In the genomic region with DNA sequence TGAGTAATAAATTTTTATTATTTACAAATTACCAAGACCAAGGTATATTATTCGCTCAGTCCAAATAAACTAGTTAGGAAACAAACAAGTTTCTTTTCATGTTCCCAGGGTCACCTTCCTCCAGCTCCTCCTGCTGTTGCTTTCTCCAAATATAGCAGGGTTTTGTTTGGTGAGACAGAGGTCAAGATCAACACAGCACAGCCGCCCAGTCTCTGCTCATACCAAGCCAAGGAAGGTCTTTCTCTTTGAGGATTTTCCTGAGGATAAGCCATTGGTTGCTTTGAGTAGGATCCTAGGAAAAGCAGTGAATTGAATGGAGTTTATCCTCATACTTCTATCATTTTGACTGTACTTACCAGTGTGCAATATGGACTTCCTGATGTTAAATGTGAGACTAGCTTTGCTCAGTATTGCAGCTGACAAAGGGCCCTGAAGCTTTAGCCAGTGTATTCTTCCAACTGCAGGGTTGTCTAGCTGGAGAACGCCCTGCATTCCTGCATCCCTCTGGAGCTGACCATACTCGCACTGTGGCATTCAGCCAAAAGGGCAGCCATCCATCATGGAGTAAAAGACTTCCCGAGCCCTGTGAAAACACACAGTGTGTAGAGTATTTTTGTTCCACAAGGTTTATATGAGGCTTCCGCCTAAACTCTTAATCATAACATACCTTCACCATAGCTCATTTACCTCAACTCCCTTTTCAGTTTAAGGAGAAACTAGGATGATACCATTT, we compare ENCODE assay signal across 12 mouse cellular contexts. TPM values are rescaled to one million over a fixed set of nuclear protein-coding genes. Genes with fewer than 3 reads are reported as not detected.
DNase-seq lines count a peak whose midpoint lies in the region; ATAC-seq lines count a peak whose summit lies in the region.
"Had no signal": no experiment of that assay in that cellular context is flagged by ENCODE, and none has a peak within 500 bp of the region (broad histone marks: within the 10 kb centered on the region; RNA-seq: fewer than 3 reads in every experiment).

No protein-coding gene starts in this region.

- H3K36me3 ChIP-seq in embryonic facial prominence, embryonic 14.5 days (ENCODE audit: control insufficient read depth, insufficient read depth, low read length) = no peaks in the 10 kb centered on the region
- no peaks in the 10 kb centered on the region for H3K36me3 ChIP-seq in embryonic facial prominence, embryonic 10.5 days (replicated peaks)
- H3K36me3 ChIP-seq: embryonic facial prominence, embryonic 15.5 days; hindbrain, embryonic 12.5 days; liver, embryonic 15.5 days had no signal

- H3K4me1 ChIP-seq in embryonic facial prominence, embryonic 14.5 days (ENCODE audit: control insufficient read depth, insufficient read depth, low read length) = no peaks in the 10 kb centered on the region
- no peaks in the 10 kb centered on the region for H3K4me1 ChIP-seq in embryonic facial prominence, embryonic 10.5 days
- H3K4me1 ChIP-seq: embryonic facial prominence, embryonic 15.5 days; hindbrain, embryonic 12.5 days; liver, embryonic 15.5 days had no signal

- no peak overlapping the region for H3K4me3 ChIP-seq in embryonic facial prominence, embryonic 14.5 days (ENCODE audit: low read depth, low read length)
- no peak overlapping the region for H3K4me3 ChIP-seq in embryonic facial prominence, embryonic 10.5 days
- H3K4me3 ChIP-seq: embryonic facial prominence, embryonic 15.5 days; hindbrain, embryonic 12.5 days; liver, embryonic 15.5 days had no signal

- 60% methylated on average over 6 of the region's 6 CpGs for WGBS in embryonic facial prominence, embryonic 14.5 days
- WGBS in embryonic facial prominence, embryonic 10.5 days = 80% methylated on average over 6 of the region's 6 CpGs

- peak; percentile 47 for DNase-seq in embryonic facial prominence, embryonic 14.5 days (ENCODE audit: low spot score)
- DNase-seq in embryonic facial prominence, embryonic 10.5 days (ENCODE audit: low spot score) = no peak
- peak; percentile 36 for DNase-seq in ovary, adult 18-20 months (ENCODE audit: low spot score)
- DNase-seq in ovary, postnatal 10 days (ENCODE audit: low spot score) = no peak
- peak; percentile 83 to 91 for DNase-seq in kidney, postnatal 36 days
- DNase-seq in testis, postnatal 10 days (ENCODE audit: low spot score) = peak; percentile 70
- no peak for DNase-seq in cerebellum, adult 18-20 months
- DNase-seq in thymus, postnatal 4 days = no peak
- DNase-seq: B cell, adult 2 months had no signal

- no peak for ATAC-seq in embryonic facial prominence, embryonic 14.5 days (ENCODE audit: low read depth)

- no peak overlapping the region for H3K4me2 ChIP-seq in embryonic facial prominence, embryonic 14.5 days (ENCODE audit: low read depth, low read length)
- H3K4me2 ChIP-seq: embryonic facial prominence, embryonic 15.5 days; hindbrain, embryonic 12.5 days; liver, embryonic 15.5 days had no signal

- no peaks in the 10 kb centered on the region for H3K27me3 ChIP-seq in embryonic facial prominence, embryonic 14.5 days (replicated peaks; ENCODE audit: control insufficient read depth, insufficient read depth, low read length)
- H3K27me3 ChIP-seq in embryonic facial prominence, embryonic 10.5 days (replicated peaks; ENCODE audit: low read depth, poor library complexity, severe bottlenecking) = no peaks in the 10 kb centered on the region
- H3K27me3 ChIP-seq: embryonic facial prominence, embryonic 15.5 days; hindbrain, embryonic 12.5 days; liver, embryonic 15.5 days had no signal

- no peaks in the 10 kb centered on the region for H3K9me3 ChIP-seq in embryonic facial prominence, embryonic 14.5 days (ENCODE audit: control insufficient read depth, low read length)
- H3K9me3 ChIP-seq in embryonic facial prominence, embryonic 10.5 days = no peaks in the 10 kb centered on the region
- H3K9me3 ChIP-seq: embryonic facial prominence, embryonic 15.5 days; hindbrain, embryonic 12.5 days; liver, embryonic 15.5 days had no signal

- no peak overlapping the region; the same call in 1 of the 2 replicates for H3K27ac ChIP-seq in embryonic facial prominence, embryonic 14.5 days (replicated peaks; ENCODE audit: low read depth, low read length)
- H3K27ac ChIP-seq in embryonic facial prominence, embryonic 10.5 days (replicated peaks) = no peak overlapping the region
- H3K27ac ChIP-seq: embryonic facial prominence, embryonic 15.5 days; hindbrain, embryonic 12.5 days; liver, embryonic 15.5 days had no signal

- no peak overlapping the region for H3K9ac ChIP-seq in embryonic facial prominence, embryonic 14.5 days (ENCODE audit: low read depth, low read length)
- H3K9ac ChIP-seq: embryonic facial prominence, embryonic 15.5 days; hindbrain, embryonic 12.5 days; liver, embryonic 15.5 days had no signal

RNA-seq across cellular contexts. Expression of gene Col4a3, which starts 10.3 kb away (rescaled TPM):
- 0.13 and 0.24 TPM in 2 replicates for polyA plus RNA-seq in embryonic facial prominence, embryonic 14.5 days (2014; fragmentation: Nextera tagmentation; extraction: Ambion mirVana)
- polyA plus RNA-seq in embryonic facial prominence, embryonic 10.5 days (2016; fragmentation: Nextera tagmentation; extraction: Ambion mirVana) = 0.08 and 0.12 TPM in 2 replicates

RNA-seq across cellular contexts. Expression of gene Col4a4, which starts 10.4 kb away (rescaled TPM):
- polyA plus RNA-seq in embryonic facial prominence, embryonic 14.5 days (2014; fragmentation: Nextera tagmentation; extraction: Ambion mirVana) = 0.14 and 0.19 TPM in 2 replicates
- polyA plus RNA-seq in embryonic facial prominence, embryonic 10.5 days (2016; fragmentation: Nextera tagmentation; extraction: Ambion mirVana) = 0.03 and 0.06 TPM in 2 replicates

Comparison
In these comparisons a context has a peak if more than half of its experiments do, and no peak if none do; other contexts are left out.
1. DNase-seq: peak in embryonic facial prominence, embryonic 14.5 days (single experiment), ovary, adult 18-20 months (single experiment), kidney, postnatal 36 days (2 of 2) and testis, postnatal 10 days (single experiment); none in embryonic facial prominence, embryonic 10.5 days (single experiment), ovary, postnatal 10 days (single experiment), cerebellum, adult 18-20 months (0 of 2) and thymus, postnatal 4 days (single experiment).